Mouse (Mus musculus): Measurements from ENCODE around the gene Hcn4.

The Hcn4 gene

GRCm38 (mm10) chr9:58849576-58850315 lies 26.5 kb downstream of the Hcn4 start:
- no peak for DNase-seq (ENCODE audit: low spot score)

DNA sequence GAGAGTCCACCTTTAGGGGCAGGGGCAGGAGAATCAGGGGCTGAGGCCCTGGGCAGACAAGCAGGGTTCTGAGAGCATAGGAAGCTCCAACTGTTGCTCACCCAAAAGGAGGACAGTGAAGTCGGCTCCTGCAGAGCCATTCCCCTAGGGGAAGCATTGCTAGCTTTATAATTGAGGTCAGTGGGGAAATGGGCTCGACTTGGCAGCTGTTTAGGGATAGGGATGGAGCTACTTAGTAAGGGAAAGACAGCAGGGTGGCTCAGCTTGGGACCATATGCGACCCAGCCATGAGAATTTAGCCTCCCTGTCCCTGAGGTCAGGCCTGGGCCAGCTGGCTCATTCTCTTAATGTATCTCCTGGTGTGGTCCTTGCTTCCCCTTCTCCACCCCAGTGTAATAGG lies 31.7 kb downstream of the Hcn4 start:
- DNase-seq (ENCODE audit: low spot score): no peak

GRCm38 (mm10) chr9:58859080-58859635 lies 35.9 kb downstream of the Hcn4 start:
- no peak for DNase-seq (ENCODE audit: low spot score)

- no peak for DNase-seq (ENCODE audit: low spot score)
Observed at GRCm38 (mm10) chr9:58863826-58864225, 40.6 kb downstream of the Hcn4 start.

- DNase-seq (ENCODE audit: low spot score): no peak
Observed at GRCm38 (mm10) chr9:58871141-58871540, 47.9 kb downstream of the Hcn4 start.

DNA sequence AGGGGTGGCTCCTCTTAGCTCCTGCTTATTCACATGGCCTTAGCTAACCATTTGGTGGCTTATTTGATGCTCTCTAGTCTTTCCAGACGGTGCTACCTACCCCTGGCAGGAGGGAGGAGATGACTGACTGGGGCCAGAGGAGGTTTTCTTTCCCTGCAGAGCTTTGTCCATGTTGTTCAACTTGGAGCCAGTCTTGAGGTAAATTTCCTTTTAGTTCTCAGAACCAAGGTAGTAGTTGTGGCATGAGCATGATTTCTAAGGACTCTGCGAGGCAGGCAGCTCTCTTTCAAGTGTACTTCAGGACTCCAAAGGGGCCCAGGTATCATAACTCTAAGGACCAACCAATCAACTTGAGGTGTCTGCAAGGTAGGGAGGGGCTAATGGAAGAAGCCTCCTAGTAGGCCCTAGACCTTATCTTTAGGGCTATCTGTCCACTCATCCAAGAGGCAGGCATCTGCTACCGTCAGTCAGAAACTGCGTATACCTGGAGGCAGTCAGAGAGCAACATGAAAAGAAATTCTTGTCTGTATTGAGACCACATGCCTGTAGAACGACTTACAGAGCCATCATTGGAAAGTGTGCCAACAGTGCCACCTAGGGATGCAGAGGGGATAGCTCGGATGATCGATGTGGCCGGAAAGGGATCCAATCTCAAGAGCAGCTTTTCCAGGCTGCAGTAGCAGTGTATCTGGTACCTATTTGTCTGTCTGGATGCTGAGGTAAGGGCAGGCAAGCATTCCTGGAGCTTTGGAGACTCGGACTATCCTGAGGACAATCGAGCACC lies 50.5 kb downstream of the Hcn4 start:
- peak; percentile 71 for DNase-seq (ENCODE audit: low spot score)

GRCm38 (mm10) chr9:58874354-58874753 lies 51.1 kb downstream of the Hcn4 start:
- no peak for DNase-seq (ENCODE audit: low spot score)

- no peak for DNase-seq (ENCODE audit: low spot score)
Observed at GRCm38 (mm10) chr9:58875439-58875838, 52.2 kb downstream of the Hcn4 start.

GRCm38 (mm10) chr9:58876946-58877625 lies 53.9 kb downstream of the Hcn4 start:
- no peak for DNase-seq (ENCODE audit: low spot score)

DNA sequence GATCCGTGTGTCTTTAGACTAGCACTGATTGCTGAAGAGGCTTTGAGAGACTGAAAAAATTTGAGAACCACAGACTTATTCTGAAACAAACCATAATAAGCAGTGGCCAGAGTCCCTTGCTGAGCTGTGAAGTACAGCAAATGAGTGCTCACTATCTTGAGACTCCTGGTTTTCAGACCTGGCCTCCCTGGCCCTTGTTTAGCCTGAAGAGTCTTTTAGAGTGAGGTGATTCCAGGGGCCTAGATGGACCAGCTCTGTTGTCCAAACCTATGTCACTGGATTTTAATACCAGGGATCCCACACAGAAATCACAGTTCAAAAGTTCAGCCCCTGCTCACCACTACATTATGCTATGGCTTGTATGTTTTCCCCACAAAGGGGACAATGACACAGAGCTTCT lies 56.6 kb downstream of the Hcn4 start:
- DNase-seq (ENCODE audit: low spot score): no peak

GRCm38 (mm10) chr9:58882686-58883085 lies 59.5 kb downstream of the Hcn4 start:
- DNase-seq (ENCODE audit: low spot score): no peak

- no peak for DNase-seq (ENCODE audit: low spot score)
Observed at GRCm38 (mm10) chr9:58889782-58890448, 66.7 kb downstream of the Hcn4 start.

DNA sequence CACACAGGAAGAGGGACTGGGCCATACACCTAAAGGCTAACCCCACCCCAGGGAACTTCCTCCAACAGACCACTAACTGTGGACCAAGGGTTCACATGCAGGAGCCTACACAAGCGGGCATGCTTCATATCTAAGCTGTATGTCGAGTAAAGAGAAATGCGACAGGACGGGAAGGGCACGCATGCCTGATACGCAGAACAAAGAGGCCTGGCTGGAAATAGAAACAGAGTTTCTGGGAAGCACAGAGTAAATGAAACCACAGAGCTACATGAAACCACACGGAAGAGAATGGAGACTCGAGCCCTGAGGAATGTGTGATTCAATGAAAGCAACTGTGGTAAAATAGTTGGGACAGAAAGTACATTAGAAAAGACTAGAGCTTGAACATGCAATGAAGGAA lies 67.7 kb downstream of the Hcn4 start:
- no peak for DNase-seq (ENCODE audit: low spot score)

- DNase-seq (ENCODE audit: low spot score): no peak
Observed at GRCm38 (mm10) chr9:58891840-58892640, 68.8 kb downstream of the Hcn4 start.

GRCm38 (mm10) chr9:58899602-58900001 lies 76.4 kb downstream of the Hcn4 start:
- DNase-seq (ENCODE audit: low spot score): no peak

DNA sequence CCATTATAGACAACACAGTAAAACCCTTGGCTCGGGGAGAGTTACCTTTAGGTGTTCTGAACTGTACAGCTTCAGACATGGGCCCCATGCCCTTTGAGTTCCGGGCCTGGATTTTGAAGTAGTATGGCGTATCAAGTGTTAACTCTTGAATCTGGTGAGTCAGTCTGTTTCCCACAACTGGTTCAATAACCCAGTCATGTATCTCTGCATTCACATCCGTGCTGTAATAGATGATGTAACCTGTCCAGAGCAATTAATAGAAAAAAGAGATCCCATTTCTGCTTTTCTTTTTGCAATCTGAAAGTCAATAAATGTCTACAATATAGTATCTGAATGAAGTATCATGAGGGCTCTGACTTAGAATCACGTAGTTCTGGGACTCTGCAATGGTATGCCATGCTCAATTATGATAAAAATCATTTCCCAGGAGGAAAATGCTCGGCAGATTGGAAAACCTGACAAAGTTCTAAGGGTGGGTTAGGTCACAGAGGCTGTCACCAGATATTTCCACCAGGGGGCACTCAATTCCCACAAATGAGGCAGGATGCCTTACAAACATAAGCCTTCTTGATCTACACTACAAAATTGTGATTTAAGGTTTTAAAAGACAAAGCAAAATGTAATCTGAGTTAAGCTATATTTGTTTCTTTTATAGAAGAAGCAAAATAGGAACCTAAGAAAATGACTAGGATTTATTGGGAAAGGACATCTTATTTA lies 79.8 kb downstream of the Hcn4 start:
- DNase-seq (ENCODE audit: low spot score): peak; percentile 61
